Mouse (Mus musculus) MN1 (cell line): ENCODE results near the gene Dpf1.
A peak's percentile ranks its signal among the peaks of the same experiment; 100 is the strongest.

Experiments used
- DNase-seq: peaks from one replicate; pipeline ENCODE4 v3.0.0-alpha.2; 2016; ENCODE audit warnings: low spot score

Gene Dpf1

GRCm38 (mm10) chr7:29288942-29289638 lies 14.7 kb upstream of the Dpf1 start, which contains the start of gene Ppp1r14a:
Gene Ppp1r14a, plus strand, starts transcription at chr7:29289308.
- DNase-seq: peak; percentile 61

GRCm38 (mm10) chr7:29289856-29290255 lies 13.9 kb upstream of the Dpf1 start:
- no peak for DNase-seq

- DNase-seq: no peak
Observed at GRCm38 (mm10) chr7:29290691-29291485, 12.9 kb upstream of the Dpf1 start.

- DNase-seq: no peak
Observed at GRCm38 (mm10) chr7:29291616-29292457, 11.9 kb upstream of the Dpf1 start.

- no peak for DNase-seq
Observed at GRCm38 (mm10) chr7:29292458-29293098, 11.2 kb upstream of the Dpf1 start.

GRCm38 (mm10) chr7:29293131-29294065 lies 10.4 kb upstream of the Dpf1 start:
- DNase-seq: no peak

GRCm38 (mm10) chr7:29294111-29294761 lies 9.5 kb upstream of the Dpf1 start:
- no peak for DNase-seq

- DNase-seq: no peak
Observed at GRCm38 (mm10) chr7:29295861-29296647, 7.7 kb upstream of the Dpf1 start.

- peak; percentile 78 for DNase-seq
Observed at GRCm38 (mm10) chr7:29296998-29297397, 6.8 kb upstream of the Dpf1 start.

- peak; percentile 82 for DNase-seq
Observed at GRCm38 (mm10) chr7:29301127-29301566, 2.6 kb upstream of the Dpf1 start.

- DNase-seq: no peak
Observed at GRCm38 (mm10) chr7:29302641-29303040, 1.1 kb upstream of the Dpf1 start.

GRCm38 (mm10) chr7:29304463-29305262 lies 912 bp downstream of the Dpf1 start:
- DNase-seq: peak; percentile 65

- DNase-seq: peak; percentile 82
Observed at GRCm38 (mm10) chr7:29305263-29305988, 1.7 kb downstream of the Dpf1 start.

GRCm38 (mm10) chr7:29306108-29306507 lies 2.4 kb downstream of the Dpf1 start:
- no peak for DNase-seq

- peak; percentile 76 for DNase-seq
Observed at GRCm38 (mm10) chr7:29306619-29307018, 2.9 kb downstream of the Dpf1 start.

GRCm38 (mm10) chr7:29307350-29308104 lies 3.8 kb downstream of the Dpf1 start:
- peak; percentile 94 for DNase-seq

- DNase-seq: peak; percentile 51
Observed at GRCm38 (mm10) chr7:29309221-29309721, 5.5 kb downstream of the Dpf1 start.
